Mouse (Mus musculus) erythroblast, adult 5-6 weeks (primary cell): ENCODE results near the gene Gm20696. TPM values are rescaled to one million over a fixed set of nuclear protein-coding genes. Genes with fewer than 3 reads are reported as not detected.

Experiments used
- ATAC-seq: replicated peaks from 2 replicates; pipeline ENCODE4 v1.8.0; 2016; ENCODE audit warnings: moderate number of reproducible peaks, mild to moderate bottlenecking, moderate TSS enrichment, inconsistent platforms; ENCODE audit not compliant: poor library complexity, low FRiP score, severe bottlenecking
- total RNA-seq, 2 experiments: library from RNA; stranded (forward) in 1 of 2; stranded (reverse) in 1 of 2; fragments of 150-400 nt in 1 of 2; fragments of 200-764, 138-1000 nt in 1 of 2; gene quantifications; 2 replicates each; pipeline versions ENCODE4 v1.2.3 to v1.2.4; 2015 to 2017; ENCODE audit warnings: low replicate concordance in 2 of 2

Gene Gm20696
- total RNA-seq, 2 experiments from 2014 or later, result 2.7 to 3.7 TPM

- no peak for ATAC-seq
These were observed 289.5 kb downstream of the Gm20696 start for GRCm38 (mm10) chr6:99377131-99377530.

- ATAC-seq, result no peak
These were observed 289.9 kb downstream of the Gm20696 start for GRCm38 (mm10) chr6:99376721-99377120.

GRCm38 (mm10) chr6:99375865-99376264 lies 290.7 kb downstream of the Gm20696 start:
- ATAC-seq, result no peak

GRCm38 (mm10) chr6:99375376-99375775 lies 291.2 kb downstream of the Gm20696 start:
- no peak for ATAC-seq

GRCm38 (mm10) chr6:99374448-99375271 lies 291.9 kb downstream of the Gm20696 start:
- ATAC-seq, result no peak

GRCm38 (mm10) chr6:99372427-99372826 lies 294.2 kb downstream of the Gm20696 start:
- ATAC-seq, result no peak

GRCm38 (mm10) chr6:99372016-99372415 lies 294.6 kb downstream of the Gm20696 start:
- ATAC-seq, result no peak

- ATAC-seq, result no peak
These were observed 296.7 kb downstream of the Gm20696 start for GRCm38 (mm10) chr6:99369931-99370330.

- ATAC-seq, result no peak
These were observed 297.4 kb downstream of the Gm20696 start for GRCm38 (mm10) chr6:99369156-99369555.

GRCm38 (mm10) chr6:99368118-99368753 lies 298.4 kb downstream of the Gm20696 start:
- ATAC-seq, result no peak

GRCm38 (mm10) chr6:99364545-99364944 lies 302.1 kb downstream of the Gm20696 start:
- no peak for ATAC-seq

GRCm38 (mm10) chr6:99360581-99360980 lies 306.0 kb downstream of the Gm20696 start:
- no peak for ATAC-seq

GRCm38 (mm10) chr6:99359765-99360499 lies 306.7 kb downstream of the Gm20696 start:
- ATAC-seq, result no peak

GRCm38 (mm10) chr6:99359036-99359698 lies 307.4 kb downstream of the Gm20696 start:
- ATAC-seq, result no peak

GRCm38 (mm10) chr6:99357931-99358330 lies 308.7 kb downstream of the Gm20696 start:
- no peak for ATAC-seq

- ATAC-seq, result no peak
These were observed 312.3 kb downstream of the Gm20696 start for GRCm38 (mm10) chr6:99354338-99354737.

GRCm38 (mm10) chr6:99353441-99353840 lies 313.2 kb downstream of the Gm20696 start:
- no peak for ATAC-seq

GRCm38 (mm10) chr6:99350566-99350965 lies 316.0 kb downstream of the Gm20696 start:
- no peak for ATAC-seq

GRCm38 (mm10) chr6:99350156-99350555 lies 316.4 kb downstream of the Gm20696 start:
- ATAC-seq, result peak; percentile 65; the same call in 1 of the 2 replicates

- ATAC-seq, result no peak
These were observed 318.8 kb downstream of the Gm20696 start for GRCm38 (mm10) chr6:99347836-99348235.
